Mouse (Mus musculus) liver, postnatal 0 days (tissue): Measurements from ENCODE around the gene Zfp148.

Experiments
- CTCF ChIP-seq: sonication (generic); IDR thresholded peaks from 2 replicates; pipeline ENCODE4 v1.5.1; 2016; ENCODE audit warnings: antibody characterized with exemption, low read depth
- EP300 ChIP-seq: IDR thresholded peaks from 2 replicates; pipeline ENCODE4 v1.6.1; 2016; ENCODE audit warnings: antibody characterized with exemption, low read depth, mild to moderate bottlenecking

GRCm38 (mm10) chr16:33446830-33447229 is 66.2 kb downstream of the Zfp148 start:
- TF ChIP-seq EP300, result no peak
- no peak for TF ChIP-seq CTCF
